Mouse (Mus musculus) small intestine, adult 2 months (tissue): ENCODE data around the gene Chd3.

Source experiments
- CTCF ChIP-seq: fragments of 200-500 bp; IDR thresholded peaks from 2 replicates; pipeline ENCODE4 v1.5.1; 2012; ENCODE audit warnings: low read depth, mild to moderate bottlenecking, control low read depth, inconsistent platforms, low read length, moderate library complexity, mixed read lengths; ENCODE audit not compliant: insufficient replicate concordance, insufficient read length; ENCODE audit errors: extremely low read depth
- POLR2A ChIP-seq: fragments of 200-500 bp; IDR thresholded peaks from 2 replicates; pipeline ENCODE4 v1.6.1; 2012; ENCODE audit warnings: low read depth, mild to moderate bottlenecking, control low read depth, inconsistent platforms, low read length, moderate library complexity

DNA sequence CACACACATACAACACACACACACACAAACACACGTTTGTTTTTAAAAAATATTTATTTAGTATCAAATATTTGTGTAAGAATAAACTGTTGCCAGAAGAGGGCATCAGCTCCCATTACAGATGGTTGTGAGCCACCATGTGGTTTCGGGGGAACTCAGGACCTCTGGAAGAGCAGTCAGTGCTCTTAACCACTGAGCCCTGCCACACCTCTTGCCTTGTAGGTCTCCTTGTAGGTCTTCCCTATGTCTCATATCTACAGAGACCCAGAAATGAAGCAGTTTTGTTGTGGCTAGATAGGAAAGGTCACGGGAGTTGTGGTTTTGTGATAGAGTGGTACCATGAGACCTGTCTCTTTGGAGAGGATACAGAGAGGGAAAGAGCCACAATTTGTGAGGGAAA lies 35.3 kb downstream of the Chd3 start:
- TF ChIP-seq CTCF = no peak; the same call in 1 of the 2 replicates
- no peak for TF ChIP-seq POLR2A
